Mouse (Mus musculus) hindbrain, embryonic 11.5 days (tissue): Measurements from ENCODE around the gene Popdc3. TPM values are rescaled to one million over a fixed set of nuclear protein-coding genes. Genes with fewer than 3 reads are reported as not detected.
A peak's percentile ranks its signal among the peaks of the same experiment; 100 is the strongest.
"Not testable (repeated sequence)": the region's sequence is repeated elsewhere in the genome, so short reads cannot be mapped to it uniquely, and the experiment has no call there.

ENCODE experiments used
- ATAC-seq: fragments of 200-750 bp; cut with Nextera tagmentation; 2 replicates; pipeline ENCODE4 v1.8.0; 2017; ENCODE audit warnings: mild to moderate bottlenecking, moderate TSS enrichment, moderate library complexity; ENCODE audit not compliant: low FRiP score
- DNase-seq: peaks from one replicate; pipeline ENCODE4 v3.0.0-alpha.2; 2015; ENCODE audit warnings: low spot score
- H3K27ac ChIP-seq: fragments of 300-500 bp; sonication (generic); 2 replicates; pipeline ENCODE4 v1.5.1; 2014; ENCODE audit warnings: mild to moderate bottlenecking, low read depth, low read length
- H3K27me3 ChIP-seq: fragments of 300-500 bp; sonication (generic); 2 replicates; pipeline ENCODE4 v1.6.1; 2014; ENCODE audit warnings: mild to moderate bottlenecking, low read length, moderate library complexity, mixed read lengths; ENCODE audit not compliant: control insufficient read depth, insufficient read depth
- H3K36me3 ChIP-seq: fragments of 300-500 bp; sonication (generic); 2 replicates; pipeline ENCODE4 v1.6.1; 2014; ENCODE audit warnings: mild to moderate bottlenecking, low read length, moderate library complexity, mixed read lengths; ENCODE audit not compliant: control insufficient read depth, insufficient read depth
- H3K4me1 ChIP-seq: fragments of 300-500 bp; sonication (generic); replicated peaks from 2 replicates; pipeline ENCODE4 v1.6.1; 2014; ENCODE audit warnings: low read length, mixed read lengths; ENCODE audit not compliant: control insufficient read depth, insufficient read depth
- H3K4me2 ChIP-seq: fragments of 300-500 bp; sonication (generic); replicated peaks from 2 replicates; pipeline ENCODE4 v1.6.1; 2014; ENCODE audit warnings: mild to moderate bottlenecking, low read depth, low read length
- H3K4me3 ChIP-seq: fragments of 300-500 bp; sonication (generic); 2 replicates; pipeline ENCODE4 v1.5.1; 2014; ENCODE audit warnings: low read depth, low read length
- H3K9ac ChIP-seq: fragments of 300-500 bp; sonication (generic); 2 replicates; pipeline ENCODE4 v1.6.1; 2014; ENCODE audit warnings: low read depth, low read length
- H3K9me3 ChIP-seq: fragments of 300-500 bp; sonication (generic); 2 replicates; pipeline ENCODE4 v1.6.1; 2016; ENCODE audit warnings: low read length; ENCODE audit not compliant: control insufficient read depth
- WGBS: fragments of 180-500 bp; shearing (Covaris S2); extraction: QIAGEN DNeasy Blood & Tissue Kit; methylation state at CpG from one replicate; pipeline ENCODE4 v1.1.7; 2014; 5-methylcytosine and 5-hydroxymethylcytosine counted together
- polyA plus RNA-seq: library from polyadenylated mRNA; unstranded; fragments of >200 nt; fragmentation: Nextera tagmentation; extraction: Ambion mirVana; gene quantifications from 2 replicates; pipeline ENCODE4 v1.2.1, GENCODE M21; 2014

The Popdc3 gene
- 0.32 and 0.33 TPM in 2 replicates for polyA plus RNA-seq

DNA sequence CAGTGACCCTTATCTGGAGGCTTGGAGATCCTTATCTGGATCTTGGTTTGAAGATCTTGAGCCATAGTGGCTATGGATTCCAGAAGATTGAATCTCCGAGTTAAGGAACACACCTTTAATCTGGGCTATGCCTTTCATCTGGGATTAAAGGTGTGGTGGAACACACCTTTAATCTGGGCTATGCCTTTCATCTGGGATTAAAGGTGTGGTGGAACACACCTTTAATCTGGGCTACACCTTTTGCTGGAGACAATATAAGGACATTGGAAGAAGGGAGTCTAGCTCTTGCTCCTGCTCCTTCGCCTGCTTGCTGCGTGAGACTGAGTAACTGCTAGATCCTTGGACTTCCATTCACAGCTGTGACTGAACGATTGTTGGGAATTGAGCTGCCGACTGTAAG, at the start of gene Popdc3:
Popdc3 (plus strand) TSS at position 301 of the 400 bp plus-strand sequence.
- not testable (repeated sequence) for H3K9ac ChIP-seq, H3K27me3 ChIP-seq, H3K4me2 ChIP-seq, H3K9me3 ChIP-seq, H3K27ac ChIP-seq, H3K4me1 ChIP-seq, DNase-seq, H3K4me3 ChIP-seq, ATAC-seq, H3K36me3 ChIP-seq
- no CpG with 5 or more reads among the region's 5 CpGs for WGBS

GRCm38 (mm10) chr10:45129105-45129504, 48.8 kb upstream of the Popdc3 start:
- Histone ChIP-seq H3K9me3 (no peaks in the 10 kb centered on the region), H3K4me3 (no peak overlapping the region), H3K27ac (peak overlapping the region; percentile 36; the same call in 1 of the 2 replicates), H3K4me1 (no peaks in the 10 kb centered on the region), H3K27me3 (no peaks in the 10 kb centered on the region), H3K36me3 (0 out of 2 replicates have a peak, but pooled peaks cover 2% of the 10 kb centered on the region), H3K4me2 (no peak overlapping the region), H3K9ac (no peak overlapping the region)
- WGBS: 77% methylated on average over 11 of the region's 11 CpGs
- ATAC-seq (peak; percentile 23; the same call in 1 of the 2 replicates), DNase-seq (no peak)

DNA sequence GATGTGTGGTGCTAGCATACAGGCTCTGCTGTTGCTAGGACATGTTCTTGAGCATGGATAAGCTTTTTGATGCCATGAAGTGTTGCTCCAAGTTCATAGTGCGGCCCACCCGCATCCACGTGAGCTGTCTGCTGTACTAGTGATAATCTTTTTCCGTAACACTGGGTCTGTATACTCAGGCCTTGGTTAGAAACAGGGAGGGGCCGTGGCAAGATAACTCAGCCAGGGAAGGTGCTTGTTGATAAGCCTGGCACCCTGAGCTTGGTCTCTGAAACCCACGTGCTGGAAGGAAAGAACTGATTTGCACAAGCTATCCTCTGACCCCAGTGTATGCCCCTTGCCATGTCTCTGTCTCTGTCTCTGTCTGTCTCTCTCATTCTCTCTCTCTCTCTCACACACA, 47.9 kb upstream of the Popdc3 start:
- Histone ChIP-seq H3K36me3 (0 out of 2 replicates have a peak, but pooled peaks cover 2% of the 10 kb centered on the region), H3K27me3 (no peaks in the 10 kb centered on the region), H3K9me3 (no peaks in the 10 kb centered on the region), H3K4me2 (no peak overlapping the region), H3K4me1 (no peaks in the 10 kb centered on the region), H3K9ac (no peak overlapping the region), H3K4me3 (no peak overlapping the region), H3K27ac (no peak overlapping the region)
- DNase-seq: no peak
- no peak for ATAC-seq
- WGBS: 94% methylated on average over 6 of the region's 6 CpGs

DNA sequence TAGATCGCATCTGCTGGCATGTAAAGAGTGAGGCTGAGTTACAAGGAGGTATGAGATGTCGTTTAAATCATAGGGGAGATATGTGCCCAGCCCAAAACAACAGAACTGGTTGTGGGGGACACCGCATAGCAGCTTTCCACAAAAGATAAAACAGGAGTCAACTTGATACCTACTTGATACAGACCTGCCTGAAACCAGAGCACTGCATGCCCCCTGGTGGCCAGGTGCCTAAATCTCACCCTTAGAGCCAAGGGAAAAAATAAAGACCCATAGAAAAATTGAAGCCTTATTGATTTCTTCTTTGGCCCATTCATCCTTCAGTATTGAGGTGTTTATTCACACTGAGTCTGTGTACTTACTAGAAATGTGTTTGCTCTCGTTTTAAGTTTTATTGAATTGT, 45.5 kb upstream of the Popdc3 start:
- Histone ChIP-seq H3K4me2 (no peak overlapping the region), H3K27me3 (no peaks in the 10 kb centered on the region), H3K9me3 (no peaks in the 10 kb centered on the region), H3K4me3 (no peak overlapping the region), H3K9ac (no peak overlapping the region), H3K27ac (no peak overlapping the region), H3K4me1 (no peaks in the 10 kb centered on the region), H3K36me3 (0 out of 2 replicates have a peak, but pooled peaks cover 2% of the 10 kb centered on the region)
- 81% methylated on average over 4 of the region's 4 CpGs for WGBS
- ATAC-seq: no peak
- DNase-seq: no peak

- Histone ChIP-seq H3K27me3 (no peaks in the 10 kb centered on the region), H3K27ac (no peak overlapping the region), H3K4me3 (no peak overlapping the region), H3K4me2 (no peak overlapping the region), H3K36me3 (no peaks in the 10 kb centered on the region), H3K4me1 (no peaks in the 10 kb centered on the region), H3K9ac (no peak overlapping the region), H3K9me3 (no peaks in the 10 kb centered on the region)
- no peak for DNase-seq
- whole genome bisulfite sequencing: 88% methylated on average over 7 of the region's 7 CpGs
- ATAC-seq: no peak
These were observed 41.1 kb upstream of the Popdc3 start for GRCm38 (mm10) chr10:45136806-45137205.

DNA sequence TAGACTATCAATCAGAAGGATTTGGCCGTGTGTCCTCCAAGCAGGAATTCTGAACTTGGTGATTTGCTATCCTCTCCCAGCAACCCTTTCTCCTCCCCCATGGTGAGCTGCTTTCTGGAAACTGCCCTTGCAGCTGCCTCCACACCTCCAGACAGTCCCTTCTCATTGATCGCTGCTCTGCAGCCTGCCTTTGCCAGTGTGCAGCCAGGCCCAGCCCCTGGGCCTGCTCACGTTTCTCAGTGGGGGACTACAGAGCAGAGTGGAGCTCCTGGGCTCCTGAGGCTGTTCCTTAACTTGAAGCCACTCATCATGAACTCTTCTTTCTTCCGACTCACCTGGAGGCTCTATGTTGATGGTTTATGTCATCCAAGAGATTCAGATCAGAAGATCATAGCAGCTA, 38.0 kb upstream of the Popdc3 start:
- Histone ChIP-seq H3K4me1 (no peaks in the 10 kb centered on the region), H3K9me3 (no peaks in the 10 kb centered on the region), H3K9ac (no peak overlapping the region), H3K4me2 (no peak overlapping the region), H3K27ac (no peak overlapping the region), H3K27me3 (no peaks in the 10 kb centered on the region), H3K4me3 (no peak overlapping the region), H3K36me3 (no peaks in the 10 kb centered on the region)
- WGBS: 60% methylated on average over 4 of the region's 4 CpGs
- DNase-seq: no peak
- no peak for ATAC-seq

- H3K4me2 ChIP-seq: no peak overlapping the region
- no peaks in the 10 kb centered on the region for H3K27me3 ChIP-seq
- H3K4me3 ChIP-seq: no peak overlapping the region
- H3K9me3 ChIP-seq: no peaks in the 10 kb centered on the region
- no peak for DNase-seq
- H3K36me3 ChIP-seq: no peaks in the 10 kb centered on the region
- ATAC-seq: no peak
- WGBS: 91% methylated on average over 7 of the region's 7 CpGs
- no peak overlapping the region for H3K9ac ChIP-seq
- H3K4me1 ChIP-seq: no peaks in the 10 kb centered on the region
- no peak overlapping the region for H3K27ac ChIP-seq
These were observed 37.3 kb upstream of the Popdc3 start for GRCm38 (mm10) chr10:45140474-45141212.

DNA sequence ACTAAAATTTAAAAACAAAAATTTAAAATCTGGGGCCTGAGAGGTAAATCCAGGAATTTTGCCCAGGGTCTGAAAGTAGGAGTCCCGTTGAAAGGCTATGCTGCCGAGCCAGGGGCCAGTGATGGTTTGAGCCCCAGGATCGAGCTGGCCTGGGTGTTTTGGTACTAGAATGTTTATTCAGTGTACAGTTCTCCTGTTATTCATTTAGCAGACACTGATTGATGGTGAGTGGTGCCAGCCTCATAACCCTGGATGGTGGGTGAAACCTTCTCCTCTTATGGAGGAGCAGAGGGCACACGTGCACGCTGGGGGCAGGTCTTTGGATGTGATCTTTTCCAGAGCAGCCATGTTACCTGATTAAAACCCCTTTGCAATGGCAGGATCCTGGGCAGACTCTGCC, 35.5 kb upstream of the Popdc3 start:
- WGBS: 72% methylated on average over 5 of the region's 5 CpGs
- DNase-seq: no peak

More for the DNA sequence above, 35.5 kb upstream of the Popdc3 start:
- Histone ChIP-seq H3K9ac (no peak overlapping the region), H3K9me3 (no peaks in the 10 kb centered on the region), H3K27me3 (no peaks in the 10 kb centered on the region), H3K4me3 (no peak overlapping the region), H3K27ac (no peak overlapping the region), H3K36me3 (no peaks in the 10 kb centered on the region), H3K4me2 (no peak overlapping the region), H3K4me1 (peaks cover 2% of the 10 kb centered on the region; the same call in 1 of the 2 replicates)
- no peak for ATAC-seq
